Mouse (Mus musculus): Measurements from ENCODE around the gene Flg2. TPM values are rescaled to one million over a fixed set of nuclear protein-coding genes. Genes with fewer than 3 reads are reported as not detected.

The Flg2 gene
- not detected in 2 replicates for polyA plus RNA-seq (2012)

GRCm38 (mm10) chr3:93196978-93197377, at the start of gene Flg2:
Flg2 (plus strand) TSS chr3:93197278.

Other genes with a start within 250 kb of the Flg2 start
- gene Lce3d, start 239.9 kb upstream of the Flg2 start, polyA plus RNA-seq (2012), result not detected in 2 replicates
- gene Lce3e, start 230.2 kb upstream of the Flg2 start, polyA plus RNA-seq (2012), result not detected in 2 replicates
- not detected in 2 replicates for gene Lce3f, start 205.1 kb upstream of the Flg2 start, polyA plus RNA-seq (2012)
- not detected in 2 replicates for gene Crct1, start 181.6 kb upstream of the Flg2 start, polyA plus RNA-seq (2012)
- not detected in 2 replicates for gene Lce1m, start 178.2 kb upstream of the Flg2 start, polyA plus RNA-seq (2012)
- not detected in 2 replicates for gene Gm4858, start 128.5 kb upstream of the Flg2 start, polyA plus RNA-seq (2012)
- not detected in 2 replicates for gene Crnn, start 52.5 kb upstream of the Flg2 start, polyA plus RNA-seq (2012)
- gene Flg, start 76.2 kb downstream of the Flg2 start, polyA plus RNA-seq (2012), result 0.18 TPM in 1 of 2 replicates, not detected in the other
- not detected in 2 replicates for gene Hrnr, start 122.5 kb downstream of the Flg2 start, polyA plus RNA-seq (2012)
- gene Rptn, start 196.4 kb downstream of the Flg2 start, polyA plus RNA-seq (2012), result 0.01 TPM in 1 of 2 replicates, not detected in the other
- gene Tchh, start 245.1 kb downstream of the Flg2 start, polyA plus RNA-seq (2012), result 0.28 and 0.43 TPM in 2 replicates

All from megakaryocyte-erythroid progenitor cell, adult 5 weeks (primary cell).